Mouse (Mus musculus): Measurements from ENCODE around the gene Prrc2b.

Gene Prrc2b

DNA sequence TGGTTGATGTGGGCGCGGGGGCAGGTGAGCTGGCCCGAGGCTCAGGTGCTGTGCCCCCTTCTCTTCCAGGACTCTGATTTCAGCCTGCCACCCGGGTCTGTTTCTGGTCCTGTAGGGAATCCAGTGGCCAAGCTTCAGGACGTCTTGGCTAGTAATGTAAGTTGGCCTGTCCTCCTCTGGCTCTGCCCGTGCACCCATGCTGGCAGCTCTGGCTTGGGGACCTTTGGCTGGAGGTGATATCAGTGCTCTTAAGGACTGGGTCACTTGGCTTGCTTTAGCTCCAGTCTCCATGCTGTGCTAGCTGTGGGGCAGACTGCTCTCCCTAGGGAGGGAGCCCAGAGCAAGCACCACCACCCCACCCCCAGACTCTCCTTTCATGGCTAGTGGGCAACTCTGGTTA lies 69.1 kb downstream of the Prrc2b start:
- intact Hi-C loops (cut with DNase I) = no loop called here

DNA sequence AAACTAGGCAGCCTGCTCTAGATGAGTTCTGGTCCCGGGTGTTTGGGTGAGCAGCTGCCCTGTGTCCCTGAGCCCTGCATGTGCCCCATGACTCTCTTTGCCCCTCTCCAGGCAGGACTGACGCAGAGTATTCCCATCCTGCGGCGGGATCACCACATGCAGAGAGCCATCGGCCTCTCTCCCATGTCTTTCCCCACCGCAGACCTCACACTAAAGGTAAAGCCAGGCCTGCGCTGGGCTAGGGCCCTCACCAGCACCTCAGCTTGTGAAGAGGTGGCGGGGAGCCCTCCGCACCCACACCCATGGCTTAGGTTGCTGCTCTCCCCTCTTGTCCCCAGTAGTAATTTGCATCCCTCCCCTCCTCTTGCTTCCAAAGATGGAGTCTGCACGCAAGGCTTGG lies 70.1 kb downstream of the Prrc2b start:
- intact Hi-C loops (cut with DNase I) = no loop called here

DNA sequence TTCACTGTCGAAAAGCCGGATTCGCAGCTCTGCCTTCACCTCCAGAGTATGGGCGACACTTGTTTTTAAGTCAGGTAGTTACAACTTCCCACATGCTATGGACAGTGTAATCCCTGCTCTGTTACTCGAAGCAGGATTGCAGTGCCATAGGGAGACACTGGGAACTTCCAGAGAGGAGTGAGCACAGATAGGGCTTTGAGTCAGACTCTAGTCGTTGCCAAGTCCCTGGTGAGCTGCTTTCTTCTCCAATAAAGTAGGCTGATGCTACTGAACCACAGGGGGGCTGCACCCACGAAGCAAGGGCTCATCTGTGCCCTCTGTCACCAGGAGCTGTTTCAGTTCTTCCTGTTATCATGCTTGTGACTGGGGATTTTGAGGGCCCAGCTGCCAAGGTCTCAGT lies 70.7 kb downstream of the Prrc2b start:
- intact Hi-C loops (cut with DNase I) = no loop called here

DNA sequence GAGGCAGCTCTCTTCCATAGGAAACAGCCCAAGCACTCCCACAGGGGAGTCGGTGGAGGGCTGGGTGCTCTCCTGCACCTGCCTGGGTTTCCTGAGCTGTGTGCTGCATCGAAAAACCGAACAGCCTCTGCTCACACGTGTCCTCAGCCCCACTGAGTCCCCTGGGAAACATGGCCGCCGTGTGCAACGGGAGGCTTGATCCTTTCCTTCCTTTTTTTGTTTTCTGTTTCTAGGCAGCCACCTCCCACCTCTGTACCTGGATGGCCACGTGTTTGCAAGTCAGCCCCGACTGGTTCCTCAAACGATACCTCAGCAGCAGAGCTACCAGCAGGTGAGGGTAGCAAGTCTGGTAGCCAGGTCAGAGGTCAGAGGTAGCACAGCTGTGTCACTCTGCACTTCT lies 71.2 kb downstream of the Prrc2b start:
- intact Hi-C loops (cut with DNase I) = no loop called here

DNA sequence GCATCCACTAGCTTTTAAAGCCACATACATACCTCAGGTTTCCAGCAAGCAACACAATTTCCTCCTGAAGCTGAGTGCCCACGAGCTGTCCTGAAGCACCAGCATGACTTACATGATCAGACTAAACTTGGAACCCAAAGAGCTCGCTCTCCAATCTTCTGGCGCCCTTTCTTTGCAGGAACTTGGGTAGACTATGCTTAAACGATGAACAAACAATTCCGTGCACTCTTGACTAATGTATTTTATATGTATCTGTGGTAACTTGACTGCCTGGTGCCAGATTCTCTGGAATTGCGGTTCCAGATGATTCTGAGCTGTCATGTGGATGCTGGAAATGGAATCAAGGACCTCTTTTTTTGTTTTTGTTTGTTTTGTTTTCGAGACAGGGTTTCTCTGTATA lies 84.6 kb downstream of the Prrc2b start:
- intact Hi-C loops (cut with DNase I) = loop anchor here (5.0 kb wide), 1 partner anchor 103 kb away; no protein-coding TSS in a partner anchor

DNA sequence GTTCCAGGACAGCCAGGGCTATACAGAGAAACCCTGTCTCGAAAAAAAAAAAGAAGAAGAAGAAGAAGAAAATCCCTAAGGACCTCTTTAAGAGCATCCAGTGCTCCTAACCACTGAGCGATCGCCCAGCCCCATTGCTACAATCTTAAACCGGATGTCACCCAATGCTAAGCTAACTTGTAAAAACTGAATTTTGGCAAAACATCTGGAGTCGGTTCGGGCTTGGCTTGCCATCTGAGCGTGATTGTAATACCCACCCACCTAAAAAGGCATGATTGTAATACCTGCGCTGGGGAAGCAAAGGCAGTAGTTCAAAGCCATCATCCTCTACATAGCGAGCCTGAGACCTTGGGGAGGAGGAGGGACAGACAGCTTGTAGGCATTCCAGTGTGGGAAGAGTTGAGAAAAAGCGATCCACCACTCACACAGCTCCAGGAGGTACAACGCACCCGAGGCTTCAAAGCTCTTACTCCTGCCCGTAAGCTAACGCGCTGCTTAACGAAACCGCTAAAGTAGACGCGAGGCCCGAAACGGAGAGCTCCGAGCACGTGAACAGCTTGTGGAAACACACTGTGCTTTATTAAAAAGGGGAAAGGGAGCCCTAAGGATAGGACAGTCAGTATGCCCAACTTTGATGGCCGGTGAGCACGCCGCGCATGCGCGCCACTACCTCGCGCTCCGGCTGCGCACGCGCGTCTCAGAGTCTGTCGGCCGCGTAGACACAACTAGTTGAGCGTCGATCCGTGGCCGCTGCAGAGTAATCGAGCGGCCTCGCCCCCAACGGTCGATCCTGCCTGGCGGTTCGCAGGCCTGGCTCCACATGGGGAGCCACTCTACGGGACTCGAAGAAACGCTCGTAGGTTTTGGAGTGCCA lies 85.2 kb downstream of the Prrc2b start, which contains the start of gene Pomt1:
Pomt1 (plus strand) TSS at position 705 of the 874 bp plus-strand sequence.
- intact Hi-C loops (cut with DNase I) = loop anchor here (5.0 kb wide), 1 partner anchor 104 kb away; no protein-coding TSS in a partner anchor

DNA sequence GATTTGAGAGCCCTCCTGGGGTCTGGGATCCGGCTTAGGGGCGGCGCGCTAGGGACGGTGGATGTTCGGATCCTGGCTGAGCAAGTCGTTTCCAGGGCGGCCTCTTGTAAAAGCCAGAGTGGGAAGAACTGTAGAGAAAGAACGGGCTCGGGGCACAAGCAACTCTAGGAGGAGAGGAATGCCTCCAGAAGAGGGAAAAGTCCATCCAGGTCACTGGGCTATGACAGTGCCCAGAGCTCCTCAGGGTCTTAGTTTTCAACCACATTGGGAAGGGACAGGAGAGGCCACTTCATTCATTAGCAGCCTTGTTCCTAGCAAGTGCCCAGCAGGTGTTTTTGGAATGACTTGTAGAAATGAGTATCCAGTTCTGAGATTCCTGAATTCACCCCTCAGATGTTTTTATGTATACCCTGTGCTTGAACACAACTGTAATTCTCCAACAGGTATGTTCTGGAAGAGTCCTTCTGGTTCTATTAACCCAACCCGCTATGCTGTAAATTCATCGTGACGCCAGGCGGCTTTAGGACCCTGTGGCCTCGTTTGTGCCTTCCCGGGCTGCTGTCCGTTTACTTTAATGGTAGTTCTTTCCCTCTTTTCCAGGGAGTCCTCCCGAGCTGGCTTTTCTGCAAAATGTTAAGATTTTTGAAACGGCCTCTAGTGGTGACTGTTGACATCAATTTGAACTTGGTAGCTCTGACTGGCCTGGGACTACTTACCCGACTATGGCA lies 86.0 kb downstream of the Prrc2b start:
- intact Hi-C loops (cut with DNase I) = loop anchor here (5.0 kb wide), 1 partner anchor 105 kb away; no protein-coding TSS in a partner anchor

DNA sequence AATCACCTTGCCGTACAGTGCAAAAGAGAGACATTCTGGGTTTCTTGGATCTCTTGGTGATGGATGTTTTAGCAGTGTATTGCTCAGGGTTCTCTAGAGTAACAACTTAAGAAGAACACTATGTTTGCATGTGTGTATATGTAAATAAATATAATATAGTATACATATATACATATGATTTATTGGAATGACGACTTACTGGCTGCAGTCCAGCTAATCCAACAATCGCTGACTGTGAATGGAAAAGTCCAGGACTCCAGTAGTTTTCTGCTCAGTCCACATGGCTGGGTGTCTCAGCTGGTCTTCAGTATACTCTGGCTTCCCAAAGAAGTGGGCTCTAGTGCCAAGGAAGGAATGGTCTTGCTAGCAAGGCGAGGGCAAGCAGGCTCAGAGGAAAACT lies 86.7 kb downstream of the Prrc2b start:
- intact Hi-C loops (cut with DNase I) = loop anchor here (5.0 kb wide), 1 partner anchor 105 kb away; no protein-coding TSS in a partner anchor

DNA sequence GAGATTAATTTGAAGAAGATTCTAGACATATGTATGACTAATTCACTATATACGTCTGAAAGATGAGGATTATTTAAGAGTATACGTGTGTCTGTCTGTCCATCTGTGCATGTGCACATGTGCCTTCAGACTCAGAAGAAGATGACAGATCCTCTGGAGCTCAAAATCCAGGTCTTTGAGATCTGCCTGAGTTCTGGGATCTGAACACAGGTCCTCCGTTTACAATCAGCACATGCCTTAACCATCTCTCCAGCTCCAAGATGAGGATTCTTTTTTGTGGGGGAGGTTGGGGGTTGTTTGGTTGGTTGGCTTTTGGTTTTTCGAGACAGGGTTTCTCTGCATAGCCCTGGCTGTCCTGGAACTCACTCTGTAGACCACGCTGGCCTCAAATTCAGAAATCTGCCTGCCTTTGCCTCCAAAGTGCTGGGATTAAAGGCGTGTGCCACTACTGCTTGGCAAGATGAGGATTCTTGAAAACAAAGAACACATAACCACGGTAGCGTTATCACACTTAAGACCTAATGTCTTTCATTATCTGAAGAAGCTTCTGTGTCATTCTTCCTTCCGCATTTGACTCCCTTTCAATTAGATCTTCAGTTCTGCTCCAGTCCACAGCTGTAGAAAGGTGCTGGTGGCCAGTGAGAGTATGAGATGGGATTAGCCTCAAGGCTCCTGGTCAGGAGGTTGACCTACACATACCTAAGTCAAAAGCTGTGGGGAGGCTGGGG lies 88.0 kb downstream of the Prrc2b start:
- intact Hi-C loops (cut with DNase I) = loop anchor here (5.0 kb wide), 1 partner anchor 107 kb away; no protein-coding TSS in a partner anchor

DNA sequence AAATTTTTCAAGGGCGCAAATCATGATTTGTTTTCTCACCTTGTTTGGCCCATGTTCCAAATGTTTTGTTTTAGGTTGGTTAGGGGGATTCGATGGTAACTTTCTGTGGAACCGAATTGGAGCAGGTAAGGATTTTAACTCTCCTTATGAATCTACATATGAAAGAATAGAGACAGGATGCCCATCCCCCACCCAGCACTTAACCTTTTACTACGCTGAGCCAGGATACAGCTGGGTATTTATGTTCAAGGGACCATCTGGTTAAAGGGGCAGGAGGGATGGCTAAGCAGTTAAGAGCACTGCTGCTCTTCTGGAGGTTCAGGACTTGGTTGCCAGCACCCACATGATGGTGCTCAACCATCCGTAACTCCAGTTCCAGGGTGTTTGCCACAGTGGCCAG lies 89.7 kb downstream of the Prrc2b start:
- intact Hi-C loops (cut with DNase I) = no loop called here

DNA sequence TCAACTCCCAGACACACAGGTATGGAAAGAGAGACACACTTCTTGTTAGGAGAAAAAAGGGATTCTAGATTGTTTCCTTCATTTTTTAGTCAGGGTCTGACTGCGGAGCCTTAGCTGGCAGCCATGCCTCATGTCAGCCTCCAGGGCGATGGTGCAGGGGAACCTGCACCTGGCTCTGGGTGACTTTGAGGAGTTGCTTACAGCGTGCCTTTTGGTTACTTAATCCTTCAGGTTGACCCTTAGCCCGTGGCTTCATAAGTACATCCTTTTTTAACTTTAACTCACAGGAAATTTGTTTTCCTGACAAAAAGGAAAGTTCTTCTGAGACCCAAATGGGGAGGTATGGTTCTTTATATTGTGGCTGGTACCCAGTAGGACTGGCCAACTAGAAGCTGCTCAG lies 92.1 kb downstream of the Prrc2b start:
- intact Hi-C loops (cut with DNase I) = no loop called here

DNA sequence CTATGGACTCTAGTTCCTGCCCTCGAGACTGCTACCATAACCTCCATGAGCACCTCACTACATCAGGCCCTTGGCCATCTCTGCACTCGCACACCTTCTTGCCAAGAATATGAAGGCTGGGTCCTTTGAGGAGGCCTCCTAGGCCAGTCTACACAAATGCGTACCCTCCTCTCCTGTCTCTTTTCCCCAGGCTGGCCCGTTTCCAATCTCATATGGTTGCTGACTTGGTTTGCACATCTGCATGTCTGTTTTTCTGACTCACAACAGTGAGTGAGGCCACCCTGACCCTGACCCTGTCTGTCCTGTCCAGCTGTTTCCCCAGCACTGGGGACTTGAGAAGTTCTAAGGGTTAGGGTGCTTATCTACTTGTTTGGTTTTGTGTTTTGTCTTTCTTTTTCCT lies 95.9 kb downstream of the Prrc2b start:
- intact Hi-C loops (cut with DNase I) = loop anchor here (5.0 kb wide), 1 partner anchor 36 kb away; no protein-coding TSS in a partner anchor

DNA sequence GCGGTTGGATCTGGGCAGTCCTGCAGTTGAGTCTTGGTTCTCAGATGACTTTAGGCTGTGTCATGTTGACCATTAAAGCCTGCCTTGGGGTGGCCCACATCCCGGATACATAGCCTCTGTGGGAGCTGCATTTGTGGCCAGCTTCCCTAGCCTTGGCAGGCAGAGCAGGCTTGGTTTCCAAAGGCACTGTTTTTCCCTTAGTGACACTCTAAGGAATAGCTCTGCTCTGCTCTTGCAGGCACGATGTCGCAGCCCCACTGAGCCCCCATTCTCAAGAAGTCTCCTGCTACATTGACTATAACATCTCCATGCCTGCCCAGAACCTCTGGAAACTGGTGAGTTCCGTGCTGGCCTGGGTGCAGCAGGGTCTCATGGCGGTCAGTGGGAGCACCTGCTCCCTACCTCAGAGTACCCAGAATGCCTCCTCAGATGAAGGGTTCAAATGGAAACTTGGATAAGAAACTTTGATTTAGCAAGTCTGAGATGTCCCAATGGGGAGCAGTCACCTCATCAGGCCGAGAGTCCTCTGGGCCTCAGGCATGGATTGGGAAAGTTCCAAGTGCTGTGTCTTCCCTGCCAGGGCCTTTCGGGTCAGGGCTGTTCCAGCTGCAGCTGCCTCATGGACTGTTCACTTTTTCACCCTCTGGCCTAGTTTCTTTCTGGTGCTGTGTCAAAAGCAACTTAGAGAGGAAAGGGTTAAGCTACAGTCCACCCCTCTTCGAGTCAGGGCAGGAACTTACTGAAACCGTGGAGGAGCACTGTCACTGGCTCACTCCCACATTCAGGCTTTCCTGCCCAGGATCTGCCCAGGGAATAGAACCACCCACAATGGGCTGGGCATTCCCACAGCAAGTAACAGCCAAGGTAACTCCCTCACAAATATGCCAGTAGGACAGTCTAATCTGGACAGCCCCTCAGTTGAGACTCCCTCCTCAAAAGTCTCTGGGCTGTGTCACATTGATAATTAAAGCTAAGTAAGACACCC lies 97.8 kb downstream of the Prrc2b start:
- intact Hi-C loops (cut with DNase I) = loop anchor here (5.0 kb wide), 1 partner anchor 34 kb away; no protein-coding TSS in a partner anchor

DNA sequence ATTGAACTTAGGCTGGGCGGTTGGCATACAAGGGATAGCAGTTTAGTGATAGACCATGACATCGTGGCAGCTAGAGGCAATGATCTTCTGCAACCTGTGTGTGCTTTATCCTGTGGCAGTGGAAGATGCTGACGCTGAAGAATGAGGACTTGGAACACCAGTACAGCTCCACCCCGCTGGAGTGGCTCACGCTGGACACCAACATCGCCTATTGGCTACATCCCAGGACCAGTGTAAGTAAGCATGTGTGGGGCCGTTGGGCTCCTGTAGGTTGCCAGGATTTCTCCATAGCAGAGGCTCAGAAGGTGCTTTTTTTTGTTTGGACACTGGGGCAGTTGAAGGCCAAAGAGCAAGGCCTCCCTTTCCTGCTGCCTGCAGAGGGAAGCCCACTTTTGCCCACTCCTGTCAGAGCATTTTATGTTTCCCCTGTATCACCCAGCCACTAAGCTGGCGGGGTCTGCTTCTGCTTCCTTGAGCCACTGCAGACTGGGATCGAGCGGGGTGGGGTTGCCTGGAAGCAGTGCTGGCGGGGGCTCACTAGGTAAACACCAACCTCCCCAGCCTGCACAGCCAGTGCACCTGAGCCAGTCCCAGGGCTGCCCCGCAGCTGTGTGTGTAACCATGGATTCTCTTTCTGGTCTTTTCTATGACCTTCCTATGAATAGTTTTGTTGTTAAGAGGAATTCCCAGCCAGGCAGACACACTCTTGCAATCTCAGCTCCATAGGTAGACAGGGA lies 101.1 kb downstream of the Prrc2b start:
- intact Hi-C loops (cut with DNase I) = no loop called here

DNA sequence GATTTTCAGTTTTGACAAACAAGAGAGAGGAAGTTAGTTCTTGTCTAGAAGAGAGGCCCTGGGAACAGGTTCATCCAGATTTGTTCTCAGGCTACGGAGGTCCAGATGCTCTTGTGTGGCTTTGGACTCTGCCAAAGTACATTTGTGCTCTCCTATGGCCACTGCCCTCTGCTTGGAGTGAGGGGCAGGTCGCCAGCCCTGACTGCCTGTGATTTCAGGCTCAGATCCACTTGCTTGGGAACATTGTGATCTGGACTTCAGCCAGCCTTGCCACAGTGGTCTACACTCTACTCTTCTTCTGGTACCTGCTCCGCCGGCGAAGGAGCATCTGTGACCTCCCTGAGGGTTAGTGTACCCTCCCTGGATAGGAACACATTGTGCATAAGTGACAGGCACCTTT lies 101.8 kb downstream of the Prrc2b start:
- intact Hi-C loops (cut with DNase I) = no loop called here

DNA sequence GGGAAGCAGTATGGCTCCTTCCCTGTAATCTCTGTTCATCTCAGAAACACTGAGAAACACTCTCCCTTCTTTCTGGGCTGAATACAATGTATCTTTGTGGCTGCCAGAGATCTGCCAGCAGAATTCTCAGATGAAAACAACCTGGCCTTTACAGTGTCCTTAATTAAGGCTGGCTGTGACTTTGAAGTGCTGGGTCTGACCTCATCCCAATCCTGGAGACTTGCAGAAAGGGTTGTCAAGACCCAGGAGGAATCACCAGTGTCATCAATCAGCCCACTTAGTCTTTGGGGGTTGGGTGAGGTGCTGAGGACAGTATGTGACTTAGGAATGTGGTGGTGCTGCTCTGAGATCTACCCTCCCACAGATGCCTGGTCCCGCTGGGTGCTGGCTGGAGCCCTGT lies 102.5 kb downstream of the Prrc2b start:
- intact Hi-C loops (cut with DNase I) = no loop called here

DNA sequence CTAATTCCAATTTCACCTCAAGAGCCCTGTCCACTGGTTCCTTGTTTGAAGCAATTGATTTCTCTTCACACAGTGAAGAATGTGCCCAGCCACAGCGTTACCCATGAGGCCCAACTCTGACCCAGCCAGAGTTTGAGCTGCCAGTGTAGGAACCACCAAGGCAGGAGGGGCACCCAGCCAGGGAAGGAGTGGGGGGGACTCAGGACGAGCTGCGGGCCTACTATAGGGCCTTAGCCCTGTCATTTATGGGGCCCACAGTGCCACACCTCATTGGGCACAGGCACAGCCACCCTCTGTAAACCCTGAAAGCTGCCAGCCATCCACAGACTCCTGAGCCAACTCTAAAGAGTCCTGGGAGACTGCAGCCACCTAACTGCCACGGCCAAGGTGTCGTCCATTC lies 103.7 kb downstream of the Prrc2b start:
- intact Hi-C loops (cut with DNase I) = no loop called here

DNA sequence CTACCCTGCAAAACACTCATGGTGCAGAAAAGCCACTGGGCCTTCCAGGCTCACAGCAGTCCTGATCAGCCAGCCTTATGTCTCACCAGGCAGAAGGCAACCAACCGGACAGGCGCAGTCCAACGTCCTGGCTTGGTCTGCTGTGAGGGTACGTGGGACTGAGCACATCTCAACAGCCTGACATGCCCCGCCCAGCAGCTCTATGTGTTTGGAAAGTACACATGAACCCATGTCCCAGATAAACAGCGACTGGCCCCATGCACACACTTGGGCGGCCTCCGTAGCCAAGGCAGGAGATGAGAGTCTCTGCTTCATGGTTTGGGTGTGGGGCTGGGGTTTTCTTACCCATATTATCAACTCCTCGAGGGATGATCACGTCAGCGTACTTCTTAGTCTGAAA lies 105.4 kb downstream of the Prrc2b start:
- intact Hi-C loops (cut with DNase I) = no loop called here

DNA sequence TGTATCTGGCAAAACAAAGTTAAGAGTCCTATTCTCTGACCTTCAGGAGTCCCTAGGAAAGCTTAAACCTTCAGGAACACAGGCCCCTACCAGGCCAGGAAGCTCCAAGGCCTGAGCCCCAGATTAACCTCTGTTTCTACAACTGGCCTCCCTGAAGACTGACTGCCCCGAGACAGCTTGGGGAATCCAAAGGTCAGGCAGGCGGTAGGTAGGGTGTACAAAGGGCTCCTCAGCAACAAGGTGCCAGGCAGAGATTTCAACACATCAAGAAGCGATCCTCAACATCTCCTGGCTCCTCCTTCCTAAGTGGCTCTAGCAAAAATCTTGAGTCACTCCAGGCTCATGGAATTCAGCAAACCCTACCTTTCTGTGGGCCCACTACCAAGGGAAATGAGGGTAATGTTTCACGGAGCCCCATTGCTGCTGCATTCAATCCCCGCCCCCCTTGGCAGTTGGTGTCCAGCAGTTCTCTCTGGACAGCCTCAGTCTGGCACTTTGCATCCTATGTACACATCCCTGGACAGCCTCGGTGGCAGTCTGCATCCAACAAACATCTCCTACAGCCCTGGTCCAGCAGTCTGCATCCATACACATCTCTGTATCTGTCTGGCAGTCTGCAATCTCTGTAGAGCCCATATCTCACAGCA lies 108.1 kb downstream of the Prrc2b start:
- intact Hi-C loops (cut with DNase I) = no loop called here

Measured in adrenal gland (tissue).